Mouse (Mus musculus): ENCODE measurements at regions not wholly inside any gene's neighbourhood (a gene's known extent, or its start where the extent isn't known, plus 50 kb on each side); places are given as distances from the start of the nearest gene placed in this dataset.

GRCm38 (mm10) chr13:92911660-92912284 lies 67.2 kb downstream of the Mtx3 start:
- DNase-seq: no peak

GRCm38 (mm10) chr13:92912661-92913060 lies 68.1 kb downstream of the Mtx3 start:
- DNase-seq: no peak

GRCm38 (mm10) chr13:92914631-92915030 lies 70.1 kb downstream of the Mtx3 start:
- no peak for DNase-seq

GRCm38 (mm10) chr13:92915221-92915839 lies 70.8 kb downstream of the Mtx3 start:
- DNase-seq: no peak

GRCm38 (mm10) chr13:92915948-92916710 lies 71.6 kb downstream of the Mtx3 start:
- peak; percentile 47 for DNase-seq

GRCm38 (mm10) chr13:92919882-92920281 lies 75.3 kb downstream of the Mtx3 start:
- no peak for DNase-seq

GRCm38 (mm10) chr13:92921936-92922335 lies 77.4 kb downstream of the Mtx3 start:
- DNase-seq: no peak

GRCm38 (mm10) chr13:92923496-92923895 lies 78.9 kb downstream of the Mtx3 start:
- DNase-seq: peak; percentile 46

GRCm38 (mm10) chr13:92924021-92924420 lies 79.5 kb downstream of the Mtx3 start:
- DNase-seq: no peak

- DNase-seq: no peak
Measured at GRCm38 (mm10) chr13:92925196-92925595, 80.6 kb downstream of the Mtx3 start.

GRCm38 (mm10) chr13:92928551-92928950 lies 84.0 kb downstream of the Mtx3 start:
- no peak for DNase-seq

- no peak for DNase-seq
Measured at GRCm38 (mm10) chr13:92931696-92932095, 87.1 kb downstream of the Mtx3 start.

GRCm38 (mm10) chr13:92939032-92939431 lies 94.5 kb downstream of the Mtx3 start:
- no peak for DNase-seq

- DNase-seq: no peak
Measured at GRCm38 (mm10) chr13:92940610-92941009, 96.0 kb downstream of the Mtx3 start.

- DNase-seq: no peak
Measured at GRCm38 (mm10) chr13:92948560-92948959, 104.0 kb downstream of the Mtx3 start.

GRCm38 (mm10) chr13:92960031-92960430 lies 115.5 kb downstream of the Mtx3 start:
- peak; percentile 54 for DNase-seq

- no peak for DNase-seq
Measured at GRCm38 (mm10) chr13:92962625-92963024, 118.1 kb downstream of the Mtx3 start.

GRCm38 (mm10) chr13:92963351-92963895 lies 118.9 kb downstream of the Mtx3 start:
- no peak for DNase-seq

- no peak for DNase-seq
Measured at GRCm38 (mm10) chr13:92964213-92964743, 119.7 kb downstream of the Mtx3 start.

GRCm38 (mm10) chr13:92967025-92967610 lies 122.6 kb downstream of the Mtx3 start:
- no peak for DNase-seq

GRCm38 (mm10) chr13:92969579-92969978 lies 125.0 kb downstream of the Mtx3 start:
- no peak for DNase-seq

GRCm38 (mm10) chr13:92972891-92973290 lies 128.3 kb downstream of the Mtx3 start:
- no peak for DNase-seq

- no peak for DNase-seq
Measured at GRCm38 (mm10) chr13:92973791-92974190, 129.2 kb downstream of the Mtx3 start.

All from layer of hippocampus, adult 9-11 months (tissue).